Mouse (Mus musculus) liver, postnatal 0 days (tissue): Measurements from ENCODE around the gene Col6a4.

Experiments
- CTCF ChIP-seq: sonication (generic); IDR thresholded peaks from 2 replicates; pipeline ENCODE4 v1.5.1; 2016; ENCODE audit warnings: antibody characterized with exemption, low read depth
- EP300 ChIP-seq: IDR thresholded peaks from 2 replicates; pipeline ENCODE4 v1.6.1; 2016; ENCODE audit warnings: antibody characterized with exemption, low read depth, mild to moderate bottlenecking

DNA sequence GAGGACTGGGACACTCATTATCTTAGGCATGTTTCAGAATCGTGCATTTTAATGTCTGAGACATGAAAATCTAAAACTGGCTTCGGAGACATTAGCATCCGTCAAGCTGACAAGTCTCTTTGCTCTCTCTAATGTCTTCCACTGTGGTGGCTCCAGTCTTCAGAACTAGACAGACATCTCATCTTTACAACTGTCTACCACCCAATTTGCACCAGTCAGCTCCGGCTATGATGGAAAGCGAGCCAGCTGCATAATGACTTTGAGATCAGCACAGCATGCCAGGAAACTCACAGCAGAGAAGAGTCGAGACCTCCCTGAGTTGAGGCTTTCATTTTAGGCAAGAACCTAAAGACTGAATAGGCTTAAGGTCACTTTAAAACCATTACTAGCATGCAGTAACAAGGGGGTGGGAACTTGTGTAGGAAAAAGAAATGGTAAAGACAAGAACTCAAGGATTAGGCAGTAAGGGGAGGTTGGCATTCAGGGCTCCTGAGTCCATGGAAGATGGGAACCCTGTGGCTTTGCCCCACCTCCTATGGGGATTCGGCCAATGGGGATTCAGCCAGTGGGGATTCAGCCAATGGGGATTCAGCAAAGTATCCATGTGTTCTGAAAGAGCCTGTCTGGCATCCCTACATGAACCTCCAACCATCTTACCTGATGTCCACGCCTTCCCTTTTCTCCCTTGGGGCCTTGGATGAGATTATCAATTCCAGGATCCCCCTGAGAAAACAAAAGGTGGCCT is 56.5 kb downstream of the Col6a4 start:
- TF ChIP-seq CTCF (no peak), EP300 (no peak)
